Mouse (Mus musculus) spleen, adult 2 months (tissue): Measurements from ENCODE around the gene Treml4. TPM values are rescaled to one million over a fixed set of nuclear protein-coding genes. Genes with fewer than 3 reads are reported as not detected.

Source experiments
- DNase-seq, 2 experiments: peaks; one replicate each; pipeline versions ENCODE4 v3.0.0 to v3.0.0-alpha.2; 2012 to 2021; ENCODE audit warnings: low spot score in 2 of 2, low read depth in 1 of 2
- H3K27ac ChIP-seq: fragments of 200-500 bp; 2 replicates; pipeline ENCODE4 v1.5.1; 2012; ENCODE audit warnings: low read length, inconsistent platforms; ENCODE audit not compliant: insufficient read depth
- H3K27me3 ChIP-seq: fragments of 200-500 bp; 2 replicates; pipeline ENCODE4 v1.6.1; 2012; ENCODE audit warnings: mild to moderate bottlenecking, moderate library complexity, low read length, inconsistent platforms; ENCODE audit not compliant: control insufficient read depth, insufficient read depth
- H3K36me3 ChIP-seq: fragments of 200-500 bp; 2 replicates; pipeline ENCODE4 v1.6.1; 2012; ENCODE audit warnings: mild to moderate bottlenecking, low read length, inconsistent platforms; ENCODE audit not compliant: control insufficient read depth, insufficient read depth
- H3K4me1 ChIP-seq: fragments of 200-500 bp; 2 replicates; pipeline ENCODE4 v1.6.1; 2011; ENCODE audit warnings: inconsistent platforms; ENCODE audit not compliant: control insufficient read depth, insufficient read depth, insufficient read length
- H3K4me3 ChIP-seq: fragments of 200-500 bp; 2 replicates; pipeline ENCODE4 v1.5.1; 2011; ENCODE audit warnings: mild to moderate bottlenecking, inconsistent platforms; ENCODE audit not compliant: insufficient read depth, insufficient read length; ENCODE audit errors: extremely low read depth
- CTCF ChIP-seq: fragments of 200-500 bp; IDR thresholded peaks from 2 replicates; pipeline ENCODE4 v1.5.1; 2011; ENCODE audit warnings: mild to moderate bottlenecking, inconsistent platforms; ENCODE audit not compliant: insufficient read depth, insufficient read length, insufficient replicate concordance; ENCODE audit errors: extremely low read depth
- POLR2A ChIP-seq: fragments of 200-500 bp; IDR thresholded peaks from 2 replicates; pipeline ENCODE4 v1.6.1; 2011; ENCODE audit warnings: low read depth, low read length, inconsistent platforms
- WGBS: fragments of 180-500 bp; shearing (Covaris S2); methylation state at CpG from one replicate; pipeline ENCODE4 v1.1.7; 2018; 5-methylcytosine and 5-hydroxymethylcytosine counted together
- polyA plus RNA-seq: library from polyadenylated mRNA; depleted of rRNA; stranded (reverse); fragments of >200 nt; gene quantifications from 2 replicates; pipeline ENCODE4 v1.2.3, GENCODE M21; 2012; rRNA removed

Gene Treml4
- 50.3 and 50.6 TPM in 2 replicates for polyA plus RNA-seq

GRCm38 (mm10) chr17:48263741-48264362 is at the start of gene Treml4:
TSS of gene Treml4 (plus strand) at chr17:48264295.
- peaks cover 6% of the 10 kb centered on the region; the same call in 1 of the 2 replicates for H3K4me1 ChIP-seq
- H3K27ac ChIP-seq: peak within 1 kb of the TSS; percentile 58
- 84% methylated on average over 3 of the region's 3 CpGs for WGBS
- no peak for DNase-seq
- no peaks in the 10 kb centered on the region for H3K27me3 ChIP-seq
- TF ChIP-seq POLR2A: no peak
- TF ChIP-seq CTCF: no peak
- no peaks in the 10 kb centered on the region for H3K36me3 ChIP-seq
- H3K4me3 ChIP-seq: peak within 1 kb of the TSS; percentile 40; the same call in 1 of the 2 replicates

GRCm38 (mm10) chr17:48215429-48215828 is 48.7 kb upstream of the Treml4 start:
- no peaks in the 10 kb centered on the region for H3K36me3 ChIP-seq
- no peaks in the 10 kb centered on the region for H3K27me3 ChIP-seq
- no peak overlapping the region for H3K4me3 ChIP-seq
- 80% methylated on average over 1 of the region's 1 CpGs for WGBS
- H3K27ac ChIP-seq: no peak overlapping the region
- H3K4me1 ChIP-seq: no peaks in the 10 kb centered on the region
- no peak for TF ChIP-seq CTCF
- no peak for TF ChIP-seq POLR2A
- no peak for DNase-seq

- DNase-seq: no peak
- TF ChIP-seq POLR2A (no peak), CTCF (no peak)
- no peaks in the 10 kb centered on the region for H3K27me3 ChIP-seq
- no peak overlapping the region for H3K27ac ChIP-seq
- H3K36me3 ChIP-seq: no peaks in the 10 kb centered on the region
- H3K4me3 ChIP-seq: no peak overlapping the region
- H3K4me1 ChIP-seq: peaks cover 3% of the 10 kb centered on the region; the same call in 1 of the 2 replicates
- 28% methylated on average over 7 of the region's 7 CpGs for WGBS
These were observed 33.4 kb upstream of the Treml4 start for GRCm38 (mm10) chr17:48230680-48231079.

DNA sequence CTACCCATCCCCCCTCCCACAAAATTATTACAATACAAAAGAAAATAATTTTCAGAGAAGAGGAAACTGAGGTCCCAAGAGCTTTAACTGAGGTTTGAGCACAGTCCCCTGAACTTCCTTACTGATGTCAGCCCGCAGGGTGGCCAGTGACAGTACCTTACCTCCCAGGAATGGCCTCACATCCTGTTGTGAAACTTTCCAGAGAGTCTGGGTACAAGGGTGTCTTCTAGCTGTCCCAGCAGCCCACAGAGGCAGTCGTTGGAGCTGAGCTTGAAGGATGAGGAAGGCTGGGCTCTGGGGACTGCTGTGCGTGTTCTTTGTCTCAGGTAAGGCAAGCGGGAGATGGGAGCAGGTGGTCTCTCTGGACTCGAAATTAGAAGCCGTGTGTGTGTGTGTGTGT is 31.6 kb upstream of the Treml4 start, which contains the start of gene Trem1:
TSS of gene Trem1 (plus strand) at position 251 of the 400 bp plus-strand sequence.
- H3K4me3 ChIP-seq: no peak within 1 kb of the TSS
- WGBS: 21% methylated on average over 6 of the region's 6 CpGs

GRCm38 (mm10) chr17:48233789-48234188 is 30.3 kb upstream of the Treml4 start:
- peaks cover 3% of the 10 kb centered on the region; the same call in 1 of the 2 replicates for H3K4me1 ChIP-seq
- TF ChIP-seq CTCF: no peak
- no peak for TF ChIP-seq POLR2A
- WGBS: 91% methylated on average over 4 of the region's 4 CpGs
- H3K27me3 ChIP-seq: no peaks in the 10 kb centered on the region
- H3K27ac ChIP-seq: no peak overlapping the region
- H3K4me3 ChIP-seq: no peak overlapping the region
- no peak for DNase-seq
- no peaks in the 10 kb centered on the region for H3K36me3 ChIP-seq

More for the DNA sequence above, 31.6 kb upstream of the Treml4 start, which contains the start of gene Trem1:
- H3K4me1 ChIP-seq: peaks cover 3% of the 10 kb centered on the region; the same call in 1 of the 2 replicates
- DNase-seq: no peak
- H3K27ac ChIP-seq: no peak within 1 kb of the TSS
- TF ChIP-seq POLR2A (no peak), CTCF (no peak)
- H3K36me3 ChIP-seq: no peaks in the 10 kb centered on the region
- H3K27me3 ChIP-seq: no peaks in the 10 kb centered on the region

DNA sequence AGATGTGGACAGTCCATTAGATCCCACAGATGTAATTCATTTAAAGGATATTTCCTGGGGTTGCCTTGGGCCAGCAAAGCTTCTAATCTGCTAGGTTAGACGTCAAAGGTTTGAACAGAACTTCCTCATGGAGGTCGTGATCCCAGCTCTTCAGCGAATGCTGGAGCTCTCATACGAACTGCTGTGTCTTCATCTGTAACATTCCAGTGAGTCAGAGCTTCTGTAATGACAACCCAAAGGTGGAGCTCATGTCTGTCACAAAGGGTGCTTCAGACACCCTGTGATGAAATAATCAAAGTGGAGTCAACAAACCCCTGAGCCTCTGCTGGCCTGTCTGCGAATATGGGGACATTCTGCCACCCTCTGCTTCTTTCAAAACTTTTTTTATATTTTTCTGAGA is 29.5 kb upstream of the Treml4 start:
- WGBS: 77% methylated on average over 5 of the region's 5 CpGs
- no peaks in the 10 kb centered on the region for H3K27me3 ChIP-seq
- H3K36me3 ChIP-seq: no peaks in the 10 kb centered on the region
- H3K27ac ChIP-seq: no peak overlapping the region
- TF ChIP-seq POLR2A (no peak), CTCF (no peak)
- DNase-seq: no peak
- H3K4me3 ChIP-seq: no peak overlapping the region
- peaks cover 3% of the 10 kb centered on the region; the same call in 1 of the 2 replicates for H3K4me1 ChIP-seq

DNA sequence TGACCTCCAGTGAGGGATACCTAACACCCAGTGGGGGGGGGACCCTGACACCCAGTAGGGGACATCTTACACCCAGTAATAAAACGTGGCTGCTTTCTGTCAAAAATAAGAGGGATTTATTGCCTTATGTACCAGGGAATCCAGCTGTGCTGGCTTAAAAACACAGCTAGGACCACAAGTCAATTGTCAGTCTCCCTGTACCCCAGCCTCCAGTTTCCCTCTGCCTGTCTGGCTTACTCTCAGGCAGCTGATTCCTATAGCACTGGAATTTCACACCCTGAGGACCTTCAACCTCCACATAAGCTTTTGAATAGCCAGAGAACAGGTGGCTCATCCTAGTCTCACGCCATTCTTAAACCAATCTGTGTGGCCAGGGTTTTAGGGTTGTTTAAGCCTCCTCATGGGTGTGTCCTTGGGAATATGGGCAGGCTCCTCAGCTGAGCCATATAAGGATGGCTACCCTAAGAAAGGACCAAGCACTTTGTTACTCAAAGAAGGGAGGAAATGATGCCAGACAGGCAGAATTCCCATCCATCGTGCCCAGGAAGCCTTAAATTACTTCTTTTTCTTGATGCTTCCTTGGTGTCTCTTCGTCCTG is 28.2 kb upstream of the Treml4 start:
- WGBS: 80% methylated on average over 4 of the region's 4 CpGs
- Histone ChIP-seq H3K36me3 (no peaks in the 10 kb centered on the region), H3K4me1 (peaks cover 3% of the 10 kb centered on the region; the same call in 1 of the 2 replicates), H3K27ac (no peak overlapping the region), H3K4me3 (no peak overlapping the region), H3K27me3 (no peaks in the 10 kb centered on the region)
- DNase-seq: no peak
- TF ChIP-seq POLR2A: no peak
- no peak for TF ChIP-seq CTCF
